Mouse (Mus musculus): ENCODE data around the gene Prkci. TPM values are rescaled to one million over a fixed set of nuclear protein-coding genes. Genes with fewer than 3 reads are reported as not detected.

The Prkci gene
- total and polyA plus RNA-seq, 2 experiments from 2014 or later = 9.0 to 26.1 TPM

DNA sequence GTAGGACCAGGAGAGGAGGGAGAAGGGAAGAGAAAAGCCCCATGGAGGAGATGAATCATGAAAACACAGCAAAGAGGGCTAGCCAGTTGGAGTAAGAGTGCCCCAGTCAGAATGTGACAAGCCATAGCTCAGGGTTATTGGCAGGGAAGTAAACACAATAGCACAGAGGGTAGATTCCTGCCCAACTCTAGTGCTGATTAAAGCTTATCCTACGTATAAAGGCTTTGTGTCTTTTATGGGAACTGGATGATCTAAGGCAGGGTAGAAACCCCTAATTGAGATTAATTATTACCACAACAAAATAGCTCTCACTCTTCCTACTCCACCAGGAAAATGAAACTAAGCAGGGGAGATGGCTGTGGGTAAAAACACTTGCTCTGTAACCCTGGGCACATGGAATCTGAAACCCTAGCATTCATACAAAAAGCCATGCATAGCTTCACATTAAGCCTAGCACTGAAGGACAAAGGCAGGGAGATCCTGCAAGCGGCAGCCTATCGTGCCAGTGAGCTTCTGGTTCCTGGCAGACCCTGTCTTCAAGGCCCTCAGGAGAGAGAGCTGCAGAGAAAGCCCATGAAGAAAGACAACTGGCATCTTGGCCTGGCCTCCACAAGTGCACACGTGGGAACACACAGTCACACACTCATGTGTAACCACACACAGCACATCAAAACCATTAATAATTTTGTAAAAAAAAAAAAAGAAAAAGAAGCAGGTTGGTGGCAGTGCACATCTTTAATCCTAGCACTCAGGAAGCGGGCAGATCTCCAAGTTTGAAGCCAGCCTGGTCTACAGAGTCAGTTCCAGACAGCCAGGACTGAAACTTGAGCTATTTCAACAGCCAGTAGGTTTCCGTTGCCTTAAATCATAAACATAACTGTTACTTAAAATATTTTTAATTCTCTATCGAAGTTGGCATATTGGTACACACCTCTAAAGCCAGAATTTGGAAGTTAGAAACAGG, 35.4 kb upstream of the Prkci start:
- DNase-seq (ENCODE audit: low spot score) (no peak), ATAC-seq (ENCODE audit: insufficient read depth, low read depth) (no peak)
- no peak overlapping the region for H3K4me2 ChIP-seq (ENCODE audit: low read depth, low read length)
- TF ChIP-seq EP300 (IDR thresholded peaks at IDR 0.05; ENCODE audit: low read depth) (no peak), CTCF (IDR thresholded peaks at IDR 0.05; ENCODE audit: low read depth) (no peak)
- no peak overlapping the region for H3K4me3 ChIP-seq (ENCODE audit: low read depth, low read length)
- H3K27ac ChIP-seq (ENCODE audit: low read depth) = no peak overlapping the region
- H3K4me1 ChIP-seq (ENCODE audit: control insufficient read depth, insufficient read depth) = no peaks in the 10 kb centered on the region
- H3K9ac ChIP-seq (replicated peaks; ENCODE audit: low read depth, low read length) = no peak overlapping the region
- 65% methylated on average over 7 of the region's 7 CpGs for WGBS
- H3K27me3 ChIP-seq (ENCODE audit: control insufficient read depth, insufficient read depth, low read length) = no peaks in the 10 kb centered on the region
- no peaks in the 10 kb centered on the region for H3K9me3 ChIP-seq (replicated peaks; ENCODE audit: control insufficient read depth, low read length)
- H3K36me3 ChIP-seq (replicated peaks; ENCODE audit: control insufficient read depth, insufficient read depth, low read length) = peaks cover 85% of the 10 kb centered on the region

DNA sequence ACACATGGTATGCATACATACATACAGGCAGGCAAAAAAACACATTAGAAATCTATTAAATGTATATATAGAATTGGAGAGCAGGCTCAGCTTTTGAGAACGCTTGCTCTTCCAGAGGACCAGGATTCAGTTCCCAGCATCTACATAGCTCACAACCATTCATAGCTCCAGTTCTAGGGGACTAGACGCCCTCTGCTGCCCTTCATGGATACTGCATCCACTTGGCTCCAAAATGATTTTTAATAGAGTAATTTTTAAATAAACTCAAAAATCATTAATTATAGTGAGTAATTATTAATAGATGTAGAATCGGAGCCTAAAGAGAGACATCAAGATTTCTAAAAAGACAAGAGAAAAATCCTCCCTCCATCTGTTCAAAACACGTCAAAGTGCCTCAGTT, 32.4 kb upstream of the Prkci start:
- no peaks in the 10 kb centered on the region for H3K9me3 ChIP-seq (replicated peaks; ENCODE audit: control insufficient read depth, low read length)
- DNase-seq (ENCODE audit: low spot score) = no peak
- TF ChIP-seq CTCF (IDR thresholded peaks at IDR 0.05; ENCODE audit: low read depth) (no peak), EP300 (IDR thresholded peaks at IDR 0.05; ENCODE audit: low read depth) (no peak)
- no peak overlapping the region for H3K4me2 ChIP-seq (ENCODE audit: low read depth, low read length)
- H3K4me3 ChIP-seq (ENCODE audit: low read depth, low read length) = no peak overlapping the region
- ATAC-seq (ENCODE audit: insufficient read depth, low read depth) = no peak
- H3K4me1 ChIP-seq (ENCODE audit: control insufficient read depth, insufficient read depth) = peaks cover 11% of the 10 kb centered on the region; the same call in 1 of the 2 replicates
- H3K27me3 ChIP-seq (ENCODE audit: control insufficient read depth, insufficient read depth, low read length) = no peaks in the 10 kb centered on the region
- no peak overlapping the region for H3K27ac ChIP-seq (ENCODE audit: low read depth)
- peaks cover 67% of the 10 kb centered on the region for H3K36me3 ChIP-seq (replicated peaks; ENCODE audit: control insufficient read depth, insufficient read depth, low read length)
- WGBS = 94% methylated on average over 4 of the region's 4 CpGs
- no peak overlapping the region for H3K9ac ChIP-seq (replicated peaks; ENCODE audit: low read depth, low read length)

DNA sequence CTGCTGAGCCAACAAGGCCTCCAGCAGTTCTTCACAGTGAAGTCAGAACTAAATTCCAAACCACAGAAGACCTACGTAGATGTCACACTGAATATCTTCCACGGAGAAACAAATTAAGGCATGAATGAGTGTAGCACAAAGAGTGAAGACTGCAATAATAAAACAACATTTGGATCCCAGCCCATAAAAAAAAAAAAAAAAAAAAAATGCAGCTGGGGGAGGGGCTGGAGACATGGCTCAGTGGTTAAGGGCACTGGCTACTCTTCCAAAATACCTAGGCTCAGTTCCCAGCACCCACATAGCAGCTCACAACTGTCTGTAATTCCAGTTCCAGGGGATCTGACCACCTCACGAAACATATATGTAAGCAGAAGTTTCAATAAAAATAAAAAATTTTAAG, 31.3 kb upstream of the Prkci start:
- Histone ChIP-seq H3K4me2 (ENCODE audit: low read depth, low read length) (no peak overlapping the region), H3K9ac (replicated peaks; ENCODE audit: low read depth, low read length) (no peak overlapping the region), H3K36me3 (replicated peaks; ENCODE audit: control insufficient read depth, insufficient read depth, low read length) (peaks cover 56% of the 10 kb centered on the region), H3K4me3 (ENCODE audit: low read depth, low read length) (no peak overlapping the region), H3K4me1 (ENCODE audit: control insufficient read depth, insufficient read depth) (peaks cover 11% of the 10 kb centered on the region; the same call in 1 of the 2 replicates), H3K9me3 (replicated peaks; ENCODE audit: control insufficient read depth, low read length) (no peaks in the 10 kb centered on the region), H3K27ac (ENCODE audit: low read depth) (no peak overlapping the region), H3K27me3 (ENCODE audit: control insufficient read depth, insufficient read depth, low read length) (no peaks in the 10 kb centered on the region)
- 85% methylated on average over 3 of the region's 3 CpGs for WGBS
- DNase-seq (ENCODE audit: low spot score) (no peak), ATAC-seq (ENCODE audit: insufficient read depth, low read depth) (no peak)
- TF ChIP-seq EP300 (IDR thresholded peaks at IDR 0.05; ENCODE audit: low read depth) = no peak
- TF ChIP-seq CTCF (IDR thresholded peaks at IDR 0.05; ENCODE audit: low read depth) = no peak

DNA sequence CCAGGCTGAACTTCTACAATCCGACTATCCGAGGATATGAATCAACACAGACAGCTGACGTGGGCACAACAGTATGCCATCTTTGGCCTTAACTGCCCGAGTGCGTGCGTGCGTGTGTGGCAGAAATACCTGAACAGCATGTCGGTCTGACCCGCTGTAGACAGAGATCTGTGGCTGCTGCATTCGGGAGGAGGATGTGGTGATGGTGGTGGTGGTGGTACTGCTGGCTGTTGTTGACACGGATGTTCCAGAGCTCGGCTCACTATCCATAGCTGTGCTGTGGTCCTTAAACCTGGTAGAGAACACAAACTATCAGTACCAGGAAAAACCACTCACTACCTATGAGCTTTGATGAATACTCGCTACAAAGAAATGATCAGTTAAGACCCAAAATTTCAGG, 29.9 kb upstream of the Prkci start:
- Histone ChIP-seq H3K4me3 (ENCODE audit: low read depth, low read length) (no peak overlapping the region), H3K9me3 (replicated peaks; ENCODE audit: control insufficient read depth, low read length) (no peaks in the 10 kb centered on the region), H3K4me1 (ENCODE audit: control insufficient read depth, insufficient read depth) (peaks cover 15% of the 10 kb centered on the region), H3K36me3 (replicated peaks; ENCODE audit: control insufficient read depth, insufficient read depth, low read length) (peaks cover 43% of the 10 kb centered on the region), H3K9ac (replicated peaks; ENCODE audit: low read depth, low read length) (no peak overlapping the region), H3K4me2 (ENCODE audit: low read depth, low read length) (no peak overlapping the region), H3K27me3 (ENCODE audit: control insufficient read depth, insufficient read depth, low read length) (no peaks in the 10 kb centered on the region), H3K27ac (ENCODE audit: low read depth) (no peak overlapping the region)
- DNase-seq (ENCODE audit: low spot score) (no peak), ATAC-seq (ENCODE audit: insufficient read depth, low read depth) (no peak)
- no peak for TF ChIP-seq EP300 (IDR thresholded peaks at IDR 0.05; ENCODE audit: low read depth)
- no peak for TF ChIP-seq CTCF (IDR thresholded peaks at IDR 0.05; ENCODE audit: low read depth)
- 90% methylated on average over 13 of the region's 13 CpGs for WGBS

DNA sequence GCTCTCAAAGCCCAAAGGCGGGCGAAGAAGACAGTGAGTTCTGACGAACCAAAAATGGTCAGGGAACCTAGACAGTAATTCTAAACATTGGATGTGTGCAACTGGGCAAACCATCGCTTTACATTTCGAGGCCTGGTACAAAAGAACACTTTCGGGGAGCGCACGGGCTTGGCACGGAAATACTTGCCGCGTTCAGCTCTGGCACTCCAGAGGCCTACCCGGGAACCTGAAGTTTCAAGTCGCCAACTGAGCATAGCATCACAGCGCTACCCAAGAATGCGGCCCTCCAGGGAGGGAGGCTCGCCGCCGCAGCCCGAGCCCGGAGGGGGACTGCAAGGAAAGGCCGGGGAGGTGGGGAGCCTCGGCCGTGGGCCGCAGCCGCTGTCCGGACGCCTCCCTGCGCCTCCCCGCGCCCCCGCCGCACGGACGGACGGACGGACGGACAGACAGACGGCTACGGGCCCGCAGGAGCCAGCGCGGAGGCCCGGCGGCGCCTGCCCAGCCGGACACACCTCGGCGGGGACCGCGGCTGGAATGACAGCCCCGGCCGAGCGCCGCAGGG, 26.9 kb upstream of the Prkci start:
- peak overlapping the region; percentile 97 for H3K9ac ChIP-seq (replicated peaks; ENCODE audit: low read depth, low read length)
- H3K4me1 ChIP-seq (ENCODE audit: control insufficient read depth, insufficient read depth) = peaks cover 15% of the 10 kb centered on the region
- peak; percentile 41 for DNase-seq (ENCODE audit: low spot score)
- peaks cover 23% of the 10 kb centered on the region for H3K36me3 ChIP-seq (replicated peaks; ENCODE audit: control insufficient read depth, insufficient read depth, low read length)
- ATAC-seq (ENCODE audit: insufficient read depth, low read depth) = peak; percentile 79
- peak overlapping the region; percentile 95 for H3K27ac ChIP-seq (ENCODE audit: low read depth)
- peak overlapping the region; percentile 73 for H3K4me2 ChIP-seq (ENCODE audit: low read depth, low read length)
- under 1% methylated on average over 44 of the region's 54 CpGs for WGBS
- no peaks in the 10 kb centered on the region for H3K27me3 ChIP-seq (ENCODE audit: control insufficient read depth, insufficient read depth, low read length)
- H3K4me3 ChIP-seq (ENCODE audit: low read depth, low read length) = peak overlapping the region; percentile 99
- no peaks in the 10 kb centered on the region for H3K9me3 ChIP-seq (replicated peaks; ENCODE audit: control insufficient read depth, low read length)
- TF ChIP-seq EP300 (IDR thresholded peaks at IDR 0.05; ENCODE audit: low read depth) = no peak
